8 mouse cellular contexts compared by ENCODE assay signal in the genomic region with DNA sequence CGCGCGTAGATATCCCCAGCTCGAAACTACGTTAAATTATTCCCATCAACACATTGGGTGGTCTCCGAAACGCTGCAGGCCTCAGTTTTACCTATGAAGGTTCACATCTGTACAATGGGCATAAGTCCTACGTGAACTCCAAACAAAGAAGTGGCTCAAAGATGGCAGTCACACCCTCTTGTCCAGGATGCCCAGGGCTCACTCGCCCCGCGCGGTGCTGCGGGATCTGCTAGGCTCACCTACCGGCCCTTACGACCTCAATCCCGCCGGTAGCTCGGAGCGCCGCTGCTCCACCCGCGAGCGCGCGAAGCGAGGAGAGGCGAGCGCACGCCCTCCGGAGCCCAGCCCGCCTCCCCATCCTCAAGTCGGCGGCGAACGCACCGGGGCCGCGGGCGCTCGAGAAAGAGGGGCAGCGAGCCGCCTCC. TPM values are rescaled to one million over a fixed set of nuclear protein-coding genes. Genes with fewer than 3 reads are reported as not detected.
DNase-seq lines count a peak whose midpoint lies in the region; ATAC-seq and TF ChIP-seq lines count a peak whose summit lies in the region.

No protein-coding gene starts in this region.

- peaks cover 26 to 30% of the 10 kb centered on the region in 2 experiments for H3K4me1 ChIP-seq in liver, embryonic 14.5 days (replicated peaks; ENCODE audit: control insufficient read depth in 2 of 2, insufficient read depth in 2 of 2, low read length in 1 of 2)
- peaks cover 4% of the 10 kb centered on the region; the same call in 1 of the 2 replicates for H3K4me1 ChIP-seq in stomach, embryonic 15.5 days

- H3K27me3 ChIP-seq in liver, embryonic 14.5 days (ENCODE audit: control insufficient read depth, insufficient read depth, low read length), result no peaks in the 10 kb centered on the region
- no peaks in the 10 kb centered on the region for H3K27me3 ChIP-seq in stomach, embryonic 15.5 days (replicated peaks)

- no peak for TF ChIP-seq CTCF in liver, embryonic 14.5 days (IDR thresholded peaks at IDR 0.05; ENCODE audit: low read depth)

- H3K27ac ChIP-seq in liver, embryonic 14.5 days, result peak overlapping the region; percentile 84
- peak overlapping the region; percentile 94 for H3K27ac ChIP-seq in stomach, embryonic 15.5 days

- DNase-seq in ovary, adult 18-20 months (ENCODE audit: low spot score), result peak; percentile 6
- no peak for DNase-seq in ovary, postnatal 36 days (ENCODE audit: low spot score)
- DNase-seq in brain, embryonic 18.5 days (ENCODE audit: low read depth, low spot score), result peak; percentile 12
- DNase-seq in forelimb bud, embryonic 11.5 days (ENCODE audit: low read depth, low spot score), result peak; percentile 68
- no peak for DNase-seq in liver, embryonic 14.5 days (ENCODE audit: low read depth in 3 of 3, low spot score in 3 of 3)
- no peak for DNase-seq in ovary, postnatal 14 days (ENCODE audit: low spot score)
- no peak for DNase-seq in right cerebral cortex, postnatal 10 days (ENCODE audit: low spot score in 2 of 2)

- ATAC-seq in liver, embryonic 14.5 days (ENCODE audit: insufficient read depth), result peak; percentile 67
- peak; percentile 53 for ATAC-seq in stomach, embryonic 15.5 days (ENCODE audit: insufficient read depth, low FRiP score, low read depth)

- H3K4me3 ChIP-seq in liver, embryonic 14.5 days (ENCODE audit: insufficient read depth in 1 of 2, low read depth in 2 of 2, low read length in 2 of 2), result peak overlapping the region; percentile 76
- H3K4me3 ChIP-seq in stomach, embryonic 15.5 days (replicated peaks), result peak overlapping the region; percentile 92

- TF ChIP-seq EP300 in liver, embryonic 14.5 days (IDR thresholded peaks at IDR 0.05; ENCODE audit: low read depth), result no peak

- peak overlapping the region; percentile 74 for H3K4me2 ChIP-seq in liver, embryonic 14.5 days (ENCODE audit: low read depth)
- H3K4me2 ChIP-seq in stomach, embryonic 15.5 days, result peak overlapping the region; percentile 51

- peaks cover 41% of the 10 kb centered on the region for H3K36me3 ChIP-seq in liver, embryonic 14.5 days (replicated peaks; ENCODE audit: control insufficient read depth, insufficient read depth, low read depth)
- no peaks in the 10 kb centered on the region for H3K36me3 ChIP-seq in stomach, embryonic 15.5 days

- WGBS in liver, embryonic 14.5 days (ENCODE audit: insufficient replicate concordance), result under 1% methylated on average over 42 of the region's 42 CpGs
- under 1% methylated on average over 41 of the region's 42 CpGs for WGBS in stomach, embryonic 15.5 days

- peak overlapping the region; percentile 94 for H3K9ac ChIP-seq in liver, embryonic 14.5 days (replicated peaks)
- H3K9ac ChIP-seq in stomach, embryonic 15.5 days, result peak overlapping the region; percentile 85

- no peaks in the 10 kb centered on the region for H3K9me3 ChIP-seq in liver, embryonic 14.5 days (ENCODE audit: control insufficient read depth, low read length)
- no peaks in the 10 kb centered on the region for H3K9me3 ChIP-seq in stomach, embryonic 15.5 days

RNA-seq across cellular contexts. Expression of gene Trim59, which starts 0.4 kb away (rescaled TPM):
- polyA plus RNA-seq in liver, embryonic 14.5 days (2012; rRNA removed), result 20.1 and 39.0 TPM in 2 replicates
- 121 and 136 TPM in 2 replicates for polyA plus RNA-seq in liver, embryonic 14.5 days (2014; fragmentation: Nextera tagmentation; extraction: Ambion mirVana)
- 86.4 and 89.9 TPM in 2 replicates for polyA plus RNA-seq in stomach, embryonic 15.5 days (2015; fragmentation: Nextera tagmentation; extraction: Ambion mirVana)

RNA-seq across cellular contexts. Expression of gene Smc4, which starts 39.6 kb away (rescaled TPM):
- 18.6 and 50.6 TPM in 2 replicates for polyA plus RNA-seq in liver, embryonic 14.5 days (2012; rRNA removed)
- 124 and 143 TPM in 2 replicates for polyA plus RNA-seq in liver, embryonic 14.5 days (2014; fragmentation: Nextera tagmentation; extraction: Ambion mirVana)
- polyA plus RNA-seq in stomach, embryonic 15.5 days (2015; fragmentation: Nextera tagmentation; extraction: Ambion mirVana), result 158 and 168 TPM in 2 replicates

RNA-seq across cellular contexts. Expression of gene Ift80, which starts 39.8 kb away (rescaled TPM):
- polyA plus RNA-seq in liver, embryonic 14.5 days (2012; rRNA removed), result 7.8 and 9.7 TPM in 2 replicates
- polyA plus RNA-seq in liver, embryonic 14.5 days (2014; fragmentation: Nextera tagmentation; extraction: Ambion mirVana), result 6.2 and 6.4 TPM in 2 replicates
- 11.1 and 12.1 TPM in 2 replicates for polyA plus RNA-seq in stomach, embryonic 15.5 days (2015; fragmentation: Nextera tagmentation; extraction: Ambion mirVana)

Comparison
In these comparisons a context has a peak if more than half of its experiments do, and no peak if none do; other contexts are left out.
1. DNase-seq: peak in ovary, adult 18-20 months (single experiment), brain, embryonic 18.5 days (single experiment) and forelimb bud, embryonic 11.5 days (single experiment); none in ovary, postnatal 36 days (single experiment), liver, embryonic 14.5 days (0 of 3), ovary, postnatal 14 days (single experiment) and right cerebral cortex, postnatal 10 days (0 of 2).